Mouse (Mus musculus) ES-E14 (cell line): ENCODE measurements at regions not wholly inside any gene's neighbourhood (a gene's known extent, or its start where the extent isn't known, plus 50 kb on each side); places are given as distances from the start of the nearest gene placed in this dataset.
A peak's percentile ranks its signal among the peaks of the same experiment; 100 is the strongest.

Experiments used
- DNase-seq: peaks from one replicate; pipeline ENCODE4 v3.0.0-alpha.2; 2013; ENCODE audit warnings: low read depth, low spot score
- H3K27ac ChIP-seq: 2 replicates; pipeline ENCODE4 v1.5.1; 2012; ENCODE audit warnings: low read depth, mild to moderate bottlenecking, low read length, moderate library complexity, mixed read lengths; ENCODE audit not compliant: poor library complexity, insufficient read depth, severe bottlenecking
- H3K36me3 ChIP-seq: 2 replicates; pipeline ENCODE4 v1.6.1; 2012; ENCODE audit warnings: mild to moderate bottlenecking, low read length, moderate library complexity, mixed read lengths; ENCODE audit not compliant: control insufficient read depth, poor library complexity, insufficient read depth, severe bottlenecking
- H3K4me1 ChIP-seq, 2 experiments: fragments of 150-350 bp in 1 of 2; sonication (generic) in 1 of 2; 2 replicates each; pipeline ENCODE4 v1.6.1; 2012; ENCODE audit warnings: low read length in 2 of 2, mild to moderate bottlenecking in 1 of 2, mixed read lengths in 1 of 2; ENCODE audit not compliant: control insufficient read depth in 2 of 2, insufficient read depth in 2 of 2, poor library complexity in 1 of 2
- H3K4me3 ChIP-seq, 2 experiments: fragments of 150-350 bp in 1 of 2; sonication (generic) in 1 of 2; 2 replicates each; pipeline ENCODE4 v1.5.1; 2012; ENCODE audit warnings: low read length in 2 of 2, low read depth in 1 of 2, mild to moderate bottlenecking in 1 of 2, mixed read lengths in 1 of 2; ENCODE audit not compliant: insufficient read depth in 1 of 2, poor library complexity in 1 of 2, severe bottlenecking in 1 of 2
- H3K9ac ChIP-seq: 2 replicates; pipeline ENCODE4 v1.6.1; 2012; ENCODE audit warnings: low read depth, mild to moderate bottlenecking, low read length, mixed read lengths; ENCODE audit not compliant: poor library complexity, insufficient read depth, severe bottlenecking
- H3K9me3 ChIP-seq: fragments of 150-350 bp; sonication (generic); 2 replicates; pipeline ENCODE4 v1.6.1; 2012; ENCODE audit warnings: low read depth, mild to moderate bottlenecking, low read length; ENCODE audit not compliant: control insufficient read depth, insufficient read depth
- CHD2 ChIP-seq: IDR thresholded peaks from 2 replicates; pipeline ENCODE4 v1.6.1; 2014; ENCODE audit warnings: mild to moderate bottlenecking, low read depth, low read length, inconsistent platforms
- HCFC1 ChIP-seq: IDR thresholded peaks from 2 replicates; pipeline ENCODE4 v1.6.1; 2012; ENCODE audit warnings: low read length, inconsistent platforms, borderline replicate concordance; ENCODE audit not compliant: insufficient read depth
- MAFK ChIP-seq: IDR thresholded peaks from 2 replicates; pipeline ENCODE4 v1.6.1; 2014; ENCODE audit warnings: mild to moderate bottlenecking, low read depth, low read length, inconsistent platforms; ENCODE audit not compliant: insufficient read depth
- ZC3H11A ChIP-seq: IDR thresholded peaks from 2 replicates; pipeline ENCODE4 v1.6.1; 2012; ENCODE audit warnings: low read depth, mild to moderate bottlenecking, inconsistent platforms, low read length, borderline replicate concordance
- ZNF384 ChIP-seq: IDR thresholded peaks from 2 replicates; pipeline ENCODE4 v1.6.1; 2012; ENCODE audit warnings: low read depth, low read length, inconsistent platforms
- in situ Hi-C, 2 experiments: fragments of 600-800 bp; cut with MboI; formaldehyde crosslinking; loops; one replicate each; pipeline ENCODE4 v1.15.1; 2025; ENCODE audit warnings: low sequenced_read_pairs in 2 of 2, inconsistent platforms in 1 of 2; ENCODE audit not compliant: unreplicated experiment in 2 of 2

DNA sequence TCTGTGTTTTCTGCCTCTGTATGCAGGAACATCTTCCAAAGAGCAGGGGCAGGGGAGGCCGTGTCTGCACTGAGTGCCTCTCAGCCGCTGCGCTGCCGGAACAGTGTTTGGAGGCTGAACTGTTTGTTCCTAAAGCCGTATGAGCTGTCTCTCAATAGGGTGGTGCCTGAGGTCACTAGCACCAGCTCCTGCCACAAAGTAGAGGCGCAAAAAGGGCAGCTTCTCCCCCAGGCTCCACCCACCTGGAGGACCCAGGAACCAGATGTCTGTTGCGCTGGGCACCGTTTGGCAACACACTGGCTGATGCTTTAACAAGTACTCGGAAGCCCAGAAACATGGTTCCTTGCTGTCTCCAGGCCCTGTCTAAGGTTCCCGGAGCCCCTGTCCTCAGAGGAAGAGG is 60.4 kb upstream of the Cstad start:
- DNase-seq: no peak
- Histone ChIP-seq H3K36me3 (no peaks in the 10 kb centered on the region), H3K4me3 (peak overlapping the region; percentile 9 to 48; a peak in 3 of 4 replicates), H3K4me1 (peaks cover 2 to 5% of the 10 kb centered on the region in 2 experiments; a peak in 2 of 4 replicates), H3K9me3 (no peaks in the 10 kb centered on the region), H3K9ac (0 out of 2 replicates have a peak overlapping the region, but pooled peaks have one; percentile 23), H3K27ac (no peak overlapping the region)
- TF ChIP-seq CHD2: no peak
- TF ChIP-seq MAFK: no peak
- TF ChIP-seq ZNF384: no peak
- no peak for TF ChIP-seq HCFC1
- TF ChIP-seq ZC3H11A: no peak
- in situ Hi-C loops: no loop called here

DNA sequence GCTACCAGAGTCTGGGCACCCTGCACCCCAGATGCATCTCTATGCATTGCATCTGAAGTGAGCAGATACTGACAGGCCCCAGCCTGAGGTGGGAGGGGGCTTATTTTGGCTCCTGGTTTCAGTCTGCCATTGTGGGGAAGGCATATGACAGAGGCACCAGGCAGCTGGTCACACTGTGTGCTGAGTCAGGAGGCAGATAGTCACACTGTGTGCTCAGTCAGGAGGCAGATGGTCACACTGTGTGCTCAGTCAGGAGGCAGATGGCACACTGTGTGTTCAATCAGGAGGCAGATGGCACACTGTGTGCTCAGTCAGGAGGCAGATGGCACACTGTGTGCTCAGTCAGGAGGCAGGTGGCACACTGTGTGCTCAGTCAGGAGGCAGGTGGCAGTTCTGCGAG is 55.5 kb upstream of the Cstad start:
- Histone ChIP-seq H3K9ac (no peak overlapping the region), H3K4me3 (no peak overlapping the region), H3K36me3 (no peaks in the 10 kb centered on the region), H3K4me1 (peaks cover 2 to 5% of the 10 kb centered on the region in 2 experiments; a peak in 1 of 4 replicates), H3K9me3 (no peaks in the 10 kb centered on the region), H3K27ac (no peak overlapping the region)
- no peak for TF ChIP-seq HCFC1
- TF ChIP-seq MAFK: no peak
- no peak for TF ChIP-seq ZNF384
- TF ChIP-seq CHD2: no peak
- TF ChIP-seq ZC3H11A: no peak
- in situ Hi-C loops: no loop called here
- no peak for DNase-seq

DNA sequence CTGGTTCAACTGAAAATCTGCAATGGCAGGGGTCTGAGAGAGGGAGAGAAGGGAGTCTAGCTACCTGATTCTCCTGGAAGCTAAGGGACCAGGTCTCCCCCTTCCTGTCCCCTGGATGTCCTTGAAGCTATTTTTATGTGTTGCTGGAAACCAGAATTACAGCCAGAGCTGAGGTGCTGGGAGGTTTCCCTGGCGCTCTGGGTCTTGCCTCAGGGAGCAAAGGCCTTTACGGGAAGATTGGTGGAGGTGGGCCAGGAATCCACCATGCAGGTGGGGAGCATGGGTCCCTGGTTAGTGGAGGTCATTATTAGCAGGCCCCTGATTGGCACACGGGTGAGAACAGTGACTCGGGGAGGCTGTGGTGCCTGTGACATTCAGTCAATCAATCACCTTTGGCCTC is 53.3 kb upstream of the Cstad start:
- no peak for DNase-seq
- Histone ChIP-seq H3K9ac (no peak overlapping the region), H3K27ac (no peak overlapping the region), H3K4me3 (no peak overlapping the region), H3K4me1 (peaks cover 2 to 6% of the 10 kb centered on the region in 2 experiments; a peak in 2 of 4 replicates), H3K36me3 (no peaks in the 10 kb centered on the region), H3K9me3 (no peaks in the 10 kb centered on the region)
- TF ChIP-seq HCFC1 (no peak), MAFK (no peak), ZNF384 (no peak), CHD2 (no peak), ZC3H11A (no peak)
- in situ Hi-C loops: no loop called here

DNA sequence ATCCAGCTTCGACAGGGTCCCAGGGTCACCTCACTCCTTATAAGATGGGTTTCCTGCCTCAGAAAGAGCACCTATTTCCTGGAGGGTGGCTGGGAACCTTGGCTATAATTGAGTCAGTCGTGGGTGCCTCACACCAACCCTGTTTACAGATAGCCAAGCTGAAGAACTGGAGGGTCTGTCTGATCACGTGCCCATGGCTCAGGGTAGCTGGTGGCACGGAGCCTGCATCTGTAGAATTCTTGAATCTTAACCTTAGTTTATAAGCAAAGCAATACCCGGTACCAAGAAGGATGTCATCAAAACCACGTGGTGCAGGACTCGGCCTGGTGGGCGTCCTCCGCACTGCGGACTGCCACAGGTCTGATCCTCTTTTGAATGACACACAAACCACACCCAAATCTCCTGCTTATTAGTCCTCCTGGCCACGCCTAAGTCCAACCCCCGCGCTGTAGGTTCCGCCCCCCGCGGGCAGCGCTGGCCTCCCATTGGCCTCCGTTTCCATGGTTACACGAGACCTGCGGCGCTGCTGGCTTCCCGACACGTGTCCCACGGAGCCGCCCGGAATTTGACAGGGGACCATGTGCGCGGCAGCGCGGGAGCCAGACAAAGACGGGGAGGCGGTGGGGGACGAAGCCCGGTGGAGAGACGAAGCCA is 49.9 kb upstream of the Cstad start:
- H3K36me3 ChIP-seq: no peaks in the 10 kb centered on the region
- no peak overlapping the region for H3K27ac ChIP-seq
- DNase-seq: peak; percentile 80
- no peaks in the 10 kb centered on the region for H3K9me3 ChIP-seq
- H3K9ac ChIP-seq: no peak overlapping the region
- no peak for TF ChIP-seq ZNF384
- TF ChIP-seq CHD2: no peak
- TF ChIP-seq HCFC1: no peak
- TF ChIP-seq MAFK: no peak
- no peak for TF ChIP-seq ZC3H11A
- peaks cover 5 to 17% of the 10 kb centered on the region in 2 experiments for H3K4me1 ChIP-seq
- no peak overlapping the region for H3K4me3 ChIP-seq
- in situ Hi-C loops: no loop called here
